Mouse (Mus musculus): ENCODE results near the gene Gm28308. TPM values are rescaled to one million over a fixed set of nuclear protein-coding genes. Genes with fewer than 3 reads are reported as not detected.

Gene Gm28308
- polyA plus RNA-seq, 1 experiment from 2014 or later = not detected

DNA sequence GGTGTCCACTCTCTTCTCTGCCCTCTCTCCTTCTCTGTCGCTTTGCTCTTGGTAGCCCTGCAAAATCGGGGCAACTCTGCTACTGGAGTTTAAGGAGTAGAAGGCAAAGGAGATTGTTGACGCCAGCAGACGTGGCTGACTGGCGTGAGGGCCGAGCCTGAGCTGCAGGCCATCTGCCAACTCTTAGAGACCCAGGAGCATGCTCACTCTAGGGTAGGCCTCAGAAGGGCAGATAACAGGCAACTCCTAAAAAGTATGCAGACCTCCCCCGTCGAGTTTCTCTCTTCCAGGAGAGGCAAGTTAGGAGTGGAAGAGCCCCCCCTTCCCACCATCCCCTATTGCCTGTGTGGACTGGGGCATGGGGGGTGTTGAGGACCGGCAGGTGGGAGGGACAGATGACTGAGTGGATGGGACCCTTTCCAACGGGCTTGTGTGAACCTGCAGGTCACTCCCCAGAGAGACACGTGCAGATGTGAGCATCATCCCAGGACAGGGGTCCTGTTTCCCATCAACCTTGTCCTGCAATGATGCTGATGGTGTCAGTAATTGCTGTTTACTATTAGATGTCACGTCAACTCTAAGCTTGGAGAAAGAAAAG, 53.9 kb downstream of the Gm28308 start:
- Histone ChIP-seq H3K27ac (peak overlapping the region; percentile 89), H3K4me1 (peaks cover 50% of the 10 kb centered on the region)
- WGBS = 4% methylated on average over 12 of the region's 12 CpGs

DNA sequence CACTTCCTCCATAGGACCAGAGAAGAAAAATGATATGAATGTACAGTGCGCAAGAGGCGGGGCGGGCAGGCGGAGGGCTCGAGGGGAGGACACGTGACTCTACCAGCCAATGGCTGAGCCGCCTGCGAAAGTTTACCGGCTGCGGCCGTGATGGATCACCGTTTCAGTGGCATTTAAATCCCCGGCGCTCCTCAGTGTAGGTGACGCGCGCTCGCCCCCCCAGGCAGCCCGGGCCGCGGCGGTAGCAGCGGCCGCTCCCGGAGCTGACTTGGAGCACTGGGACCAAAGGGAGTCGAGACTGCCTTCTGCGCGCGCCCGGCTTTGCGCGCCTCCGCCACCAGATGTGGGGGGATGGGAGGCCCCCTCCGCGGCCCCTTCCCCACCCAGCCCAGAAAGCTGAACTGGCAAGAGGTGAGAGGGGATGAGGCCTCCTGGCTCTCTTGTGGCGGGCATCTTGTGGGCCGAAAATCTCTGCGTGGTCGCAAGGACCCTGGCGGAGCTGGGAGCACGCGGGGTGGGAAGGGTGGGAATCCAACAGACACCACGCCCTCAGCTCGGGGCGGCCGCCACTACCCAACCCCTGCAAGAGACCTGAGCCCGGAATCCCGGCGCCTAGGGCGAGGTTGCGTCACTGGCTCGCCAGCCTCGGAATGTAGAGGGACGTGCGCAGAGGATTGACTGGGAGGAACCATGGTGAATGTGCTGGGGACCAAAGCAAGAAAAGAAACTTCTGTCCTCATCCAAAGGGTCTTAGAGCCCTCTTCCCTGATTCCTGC, 54.7 kb downstream of the Gm28308 start, which contains the start of gene Hoxa1:
Gene Hoxa1, minus strand, starts transcription at position 42 of the 776 bp plus-strand sequence.
- peak; percentile 91 for DNase-seq (ENCODE audit: low spot score)
- Histone ChIP-seq H3K4me3 (peak within 1 kb of the TSS; percentile 89), H3K36me3 (no peaks in the 10 kb centered on the region), H3K27ac (peak within 1 kb of the TSS; percentile 89), H3K27me3 (ENCODE audit: insufficient read depth, poor library complexity, severe bottlenecking) (peaks cover 98% of the 10 kb centered on the region), H3K4me1 (peaks cover 42% of the 10 kb centered on the region), H3K9me3 (no peaks in the 10 kb centered on the region)
- under 1% methylated on average over 54 of the region's 55 CpGs for WGBS

More for the DNA sequence above, 53.9 kb downstream of the Gm28308 start:
- H3K4me3 ChIP-seq = peak overlapping the region; percentile 89
- H3K27me3 ChIP-seq (ENCODE audit: insufficient read depth, poor library complexity, severe bottlenecking) = peaks cover 98% of the 10 kb centered on the region
- peak; percentile 78 for DNase-seq (ENCODE audit: low spot score)
- no peaks in the 10 kb centered on the region for H3K36me3 ChIP-seq
- H3K9me3 ChIP-seq = no peaks in the 10 kb centered on the region

DNA sequence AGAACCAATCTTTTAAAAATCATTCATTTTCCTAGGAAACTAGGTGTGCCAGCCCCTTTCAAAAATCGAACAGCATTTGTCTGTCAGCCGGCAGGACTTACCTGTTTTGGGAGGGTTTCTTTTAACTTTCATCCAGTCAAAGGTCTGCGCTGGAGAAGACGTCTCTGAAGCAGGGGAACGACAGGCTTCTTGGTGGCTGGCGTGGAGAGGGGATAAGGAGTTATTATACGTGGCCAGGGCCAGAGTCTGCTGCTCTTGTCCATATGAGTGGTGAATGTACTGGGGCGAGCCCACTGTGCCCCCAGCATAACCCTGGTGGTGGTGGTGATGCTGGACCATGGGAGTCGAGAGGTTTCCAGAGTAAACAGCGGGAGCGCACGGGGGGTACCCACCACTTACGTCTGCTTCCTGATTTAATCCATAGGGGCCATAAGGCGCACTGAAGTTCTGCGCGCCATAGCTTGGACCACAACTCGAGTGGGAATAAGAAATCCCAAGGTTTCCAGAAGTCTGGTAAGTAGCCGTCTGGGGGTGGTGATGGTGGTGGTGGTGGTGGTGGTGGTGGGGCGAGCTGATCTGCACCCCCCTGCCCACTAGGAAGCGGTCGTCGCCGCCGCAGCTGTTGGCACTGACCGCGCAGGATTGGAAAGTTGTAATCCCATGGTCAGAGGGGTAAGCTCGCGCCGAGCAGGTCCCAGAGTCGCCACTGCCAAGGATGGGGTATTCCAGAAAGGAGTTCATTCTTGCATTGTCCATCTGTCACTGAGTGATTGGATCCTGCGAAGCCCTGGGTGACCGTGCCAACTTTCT, 55.5 kb downstream of the Gm28308 start:
- peaks cover 98% of the 10 kb centered on the region for H3K27me3 ChIP-seq (ENCODE audit: insufficient read depth, poor library complexity, severe bottlenecking)
- no peaks in the 10 kb centered on the region for H3K36me3 ChIP-seq
- H3K4me1 ChIP-seq = peaks cover 42% of the 10 kb centered on the region
- H3K9me3 ChIP-seq = no peaks in the 10 kb centered on the region
- WGBS = 1% methylated on average over 32 of the region's 32 CpGs
- H3K27ac ChIP-seq = peak overlapping the region; percentile 29; the same call in 1 of the 2 replicates
- DNase-seq (ENCODE audit: low spot score) = no peak
- peak overlapping the region; percentile 89 for H3K4me3 ChIP-seq

DNA sequence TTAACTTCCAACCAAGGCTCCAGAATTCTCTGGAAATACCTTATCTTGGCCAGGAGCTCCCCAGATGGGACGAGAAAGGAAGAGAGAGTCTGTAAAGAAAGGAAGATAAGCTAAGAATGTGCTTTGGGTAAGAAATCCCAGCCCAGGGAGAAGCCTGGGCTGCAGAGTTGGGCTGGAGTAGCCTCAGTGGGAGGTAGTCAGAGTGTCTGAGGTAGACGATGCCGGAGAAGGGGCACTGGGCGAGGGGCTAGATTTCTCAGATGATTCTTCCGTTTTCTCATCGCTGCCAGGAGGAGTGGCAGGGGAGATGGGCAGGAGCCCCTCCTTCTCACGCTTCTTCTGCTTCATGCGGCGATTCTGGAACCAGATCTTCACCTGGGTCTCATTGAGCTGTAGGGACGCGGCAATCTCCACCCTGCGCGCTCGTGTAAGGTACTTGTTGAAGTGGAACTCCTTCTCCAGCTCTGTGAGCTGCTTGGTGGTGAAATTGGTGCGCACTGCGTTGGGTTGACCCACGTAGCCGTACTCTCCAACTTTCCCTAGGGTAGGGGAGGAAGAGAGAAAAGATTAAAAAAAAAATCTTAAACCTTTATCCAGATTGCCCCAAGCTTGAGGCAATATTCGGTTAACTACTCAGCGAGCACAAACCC, 56.5 kb downstream of the Gm28308 start:
- Histone ChIP-seq H3K27ac (no peak overlapping the region), H3K27me3 (ENCODE audit: insufficient read depth, poor library complexity, severe bottlenecking) (peaks cover 100% of the 10 kb centered on the region), H3K4me3 (peak overlapping the region; percentile 89), H3K9me3 (no peaks in the 10 kb centered on the region), H3K36me3 (no peaks in the 10 kb centered on the region), H3K4me1 (peaks cover 42% of the 10 kb centered on the region)
- WGBS = 1% methylated on average over 20 of the region's 20 CpGs
- DNase-seq (ENCODE audit: low spot score) = no peak

DNA sequence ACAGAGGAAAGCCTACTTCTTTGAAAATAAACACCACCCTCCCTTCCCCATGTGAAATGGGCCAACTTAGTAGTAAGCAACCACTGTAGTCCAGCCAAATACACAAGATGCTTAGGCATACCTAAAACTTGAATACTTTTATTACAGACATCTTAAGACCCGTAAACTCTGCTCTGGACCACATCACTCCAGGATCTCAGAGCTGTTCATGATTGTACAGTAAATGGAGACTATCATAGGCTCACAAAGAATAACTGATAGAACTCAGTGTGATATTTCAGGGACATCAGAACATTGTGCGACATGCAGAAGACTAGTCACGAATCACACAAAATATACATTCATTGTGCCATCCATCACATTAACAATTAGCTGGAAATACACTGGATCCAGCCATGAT, 57.7 kb downstream of the Gm28308 start:
- Histone ChIP-seq H3K27me3 (ENCODE audit: insufficient read depth, poor library complexity, severe bottlenecking) (peaks cover 100% of the 10 kb centered on the region), H3K4me1 (peaks cover 42% of the 10 kb centered on the region), H3K27ac (no peak overlapping the region), H3K4me3 (no peak overlapping the region), H3K36me3 (no peaks in the 10 kb centered on the region), H3K9me3 (no peaks in the 10 kb centered on the region)
- no peak for DNase-seq (ENCODE audit: low spot score)
- 57% methylated on average over 3 of the region's 3 CpGs for WGBS

DNA sequence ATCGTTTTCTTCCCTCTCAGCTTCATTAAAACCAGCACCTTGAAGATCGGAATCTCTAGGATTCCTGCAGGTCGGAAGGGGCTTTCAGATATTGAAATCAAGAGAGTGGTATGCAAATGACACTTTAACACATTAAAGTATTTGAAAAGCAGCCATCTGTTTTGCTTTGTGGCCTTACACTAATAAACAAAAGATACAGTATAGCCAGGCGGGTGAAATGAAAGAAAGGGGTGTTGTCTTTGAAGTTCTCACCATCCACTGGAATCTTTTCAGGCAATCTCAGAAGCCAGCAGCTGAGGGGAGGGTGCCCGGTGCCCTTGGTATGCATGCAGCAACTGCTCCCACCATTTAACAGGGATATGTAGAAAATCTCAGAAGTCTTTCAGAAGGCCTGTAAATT, 59.1 kb downstream of the Gm28308 start:
- peaks cover 31% of the 10 kb centered on the region for H3K4me1 ChIP-seq
- H3K36me3 ChIP-seq = no peaks in the 10 kb centered on the region
- H3K27me3 ChIP-seq (ENCODE audit: insufficient read depth, poor library complexity, severe bottlenecking) = peaks cover 100% of the 10 kb centered on the region
- 17% methylated on average over 5 of the region's 5 CpGs for WGBS
- peak; percentile 59 for DNase-seq (ENCODE audit: low spot score)
- H3K9me3 ChIP-seq = no peaks in the 10 kb centered on the region
- H3K4me3 ChIP-seq = no peak overlapping the region
- no peak overlapping the region for H3K27ac ChIP-seq

DNA sequence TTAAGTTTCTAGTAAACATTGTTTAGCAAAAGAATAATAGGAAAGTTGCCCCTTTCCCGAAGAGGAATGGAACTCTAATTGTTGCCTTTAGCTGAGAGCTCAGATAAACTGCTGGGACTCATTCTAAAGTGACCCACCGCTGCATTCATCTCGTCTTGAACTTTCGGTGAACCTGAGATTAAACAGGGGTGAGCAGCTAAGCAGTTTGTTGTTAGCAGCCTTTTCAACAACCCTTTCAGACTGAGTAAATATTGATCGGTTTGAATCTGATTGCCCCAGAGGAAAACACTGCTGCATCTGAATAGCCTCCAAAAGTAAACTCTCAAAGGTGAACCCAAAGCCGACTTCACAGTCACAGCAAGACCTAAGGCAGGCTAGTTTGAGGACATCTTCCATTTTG, 59.9 kb downstream of the Gm28308 start:
- Histone ChIP-seq H3K9me3 (no peaks in the 10 kb centered on the region), H3K27me3 (ENCODE audit: insufficient read depth, poor library complexity, severe bottlenecking) (peaks cover 92% of the 10 kb centered on the region), H3K4me1 (peaks cover 23% of the 10 kb centered on the region), H3K4me3 (no peak overlapping the region), H3K36me3 (no peaks in the 10 kb centered on the region), H3K27ac (no peak overlapping the region)
- 2% methylated on average over 6 of the region's 6 CpGs for WGBS
- DNase-seq (ENCODE audit: low spot score) = no peak

DNA sequence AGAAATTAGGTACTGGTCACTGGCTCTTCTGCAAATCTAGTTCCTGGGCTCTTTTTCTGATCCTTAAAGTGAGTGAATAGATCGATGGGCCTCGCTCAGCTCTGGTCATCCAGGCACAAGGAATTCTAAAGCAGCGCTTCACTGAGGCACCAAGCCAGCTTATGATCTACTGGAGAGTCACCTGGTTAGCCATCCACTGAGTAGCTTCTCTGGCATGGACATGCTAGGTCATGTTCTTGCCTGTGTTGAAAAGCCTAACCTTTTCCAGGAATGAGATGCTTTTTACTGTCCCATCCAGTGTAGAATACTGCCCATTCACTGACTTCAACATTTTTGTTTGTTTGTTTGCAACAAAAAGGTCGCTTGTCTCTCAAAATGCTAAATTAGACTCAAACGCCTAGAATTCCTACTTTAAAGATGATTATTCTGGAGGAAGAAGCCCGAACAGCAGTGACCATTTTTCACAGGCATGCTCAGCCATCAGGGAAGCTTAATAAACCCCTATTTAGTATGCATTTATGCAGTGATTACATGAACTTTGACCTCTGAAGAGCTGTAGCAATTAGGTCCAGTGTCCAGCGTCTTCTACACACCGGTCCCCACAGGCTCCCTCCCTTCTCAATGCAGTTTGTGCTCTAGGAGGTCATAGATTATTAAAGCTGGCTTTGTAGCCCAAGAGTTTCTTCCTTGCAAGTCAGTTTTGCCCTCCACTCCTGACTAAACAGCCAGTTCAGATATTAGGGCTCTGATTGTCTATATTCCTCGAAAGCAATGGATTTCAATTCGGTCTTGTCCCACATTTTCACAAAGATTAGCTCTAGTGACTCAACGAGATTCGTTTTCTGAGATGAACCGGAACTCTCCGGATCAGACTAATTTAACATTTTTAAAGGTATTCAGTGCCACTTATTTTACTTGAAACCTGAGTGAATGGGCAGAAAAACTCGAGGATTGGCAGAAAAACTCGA, 60.6 kb downstream of the Gm28308 start:
- H3K4me1 ChIP-seq = peaks cover 16% of the 10 kb centered on the region
- no peak overlapping the region for H3K4me3 ChIP-seq
- WGBS = 8% methylated on average over 16 of the region's 16 CpGs
- no peaks in the 10 kb centered on the region for H3K9me3 ChIP-seq
- H3K27me3 ChIP-seq (ENCODE audit: insufficient read depth, poor library complexity, severe bottlenecking) = peaks cover 92% of the 10 kb centered on the region
- no peaks in the 10 kb centered on the region for H3K36me3 ChIP-seq
- DNase-seq (ENCODE audit: low spot score) = no peak
- no peak overlapping the region for H3K27ac ChIP-seq

DNA sequence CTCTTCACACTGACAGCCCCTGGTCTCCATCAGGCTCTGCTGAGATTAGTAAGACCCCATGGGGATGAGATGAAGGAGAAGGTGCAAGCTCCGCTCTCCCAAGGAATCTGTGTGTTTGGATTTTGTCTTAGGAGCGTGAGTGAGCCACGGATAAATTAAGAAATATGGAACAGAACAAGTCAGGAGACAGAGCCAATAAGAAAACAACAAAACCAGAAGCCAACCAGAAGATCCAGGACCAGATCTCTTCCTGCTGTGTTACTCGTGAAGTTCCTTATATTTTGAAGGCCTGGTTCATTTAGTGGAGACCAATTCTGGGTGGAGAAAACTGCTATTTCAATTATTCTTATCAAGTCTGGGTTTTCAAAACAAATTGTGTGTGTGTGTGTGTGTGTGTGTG, 61.6 kb downstream of the Gm28308 start:
- H3K4me1 ChIP-seq = peaks cover 8% of the 10 kb centered on the region
- H3K4me3 ChIP-seq = no peak overlapping the region
- H3K27ac ChIP-seq = no peak overlapping the region
- 10% methylated on average over 4 of the region's 4 CpGs for WGBS
- H3K27me3 ChIP-seq (ENCODE audit: insufficient read depth, poor library complexity, severe bottlenecking) = peaks cover 92% of the 10 kb centered on the region
- H3K36me3 ChIP-seq = no peaks in the 10 kb centered on the region
- H3K9me3 ChIP-seq = no peaks in the 10 kb centered on the region
- no peak for DNase-seq (ENCODE audit: low spot score)

DNA sequence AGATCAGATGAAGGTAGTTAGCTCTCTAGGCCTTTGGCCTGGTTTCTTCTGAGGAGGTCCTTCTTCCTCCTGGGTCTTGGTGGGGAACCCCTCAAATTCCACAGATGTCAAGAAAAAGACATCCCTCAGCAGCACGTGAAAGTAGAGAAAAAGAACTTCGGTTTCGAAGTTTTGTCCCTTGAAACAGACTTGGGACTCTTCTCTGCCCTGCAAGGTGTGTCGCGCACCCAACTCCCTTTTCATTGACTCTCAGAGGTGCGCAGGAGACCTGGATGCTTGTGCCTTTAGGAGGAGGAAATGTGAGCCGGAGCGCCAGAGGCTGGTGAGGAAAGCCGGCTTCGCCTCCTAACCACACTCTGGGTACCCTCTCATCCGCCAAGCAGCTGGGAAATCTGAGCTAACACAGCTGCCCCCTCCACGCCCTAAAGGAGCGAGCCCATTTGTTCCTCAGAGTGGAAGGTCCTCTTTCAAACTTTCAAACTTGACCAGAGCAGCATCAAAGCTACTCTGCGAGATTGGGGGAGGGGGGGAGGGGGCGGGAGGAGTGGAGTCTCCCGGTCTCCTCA, 62.7 kb downstream of the Gm28308 start:
- H3K9me3 ChIP-seq = no peaks in the 10 kb centered on the region
- no peak for DNase-seq (ENCODE audit: low spot score)

DNA sequence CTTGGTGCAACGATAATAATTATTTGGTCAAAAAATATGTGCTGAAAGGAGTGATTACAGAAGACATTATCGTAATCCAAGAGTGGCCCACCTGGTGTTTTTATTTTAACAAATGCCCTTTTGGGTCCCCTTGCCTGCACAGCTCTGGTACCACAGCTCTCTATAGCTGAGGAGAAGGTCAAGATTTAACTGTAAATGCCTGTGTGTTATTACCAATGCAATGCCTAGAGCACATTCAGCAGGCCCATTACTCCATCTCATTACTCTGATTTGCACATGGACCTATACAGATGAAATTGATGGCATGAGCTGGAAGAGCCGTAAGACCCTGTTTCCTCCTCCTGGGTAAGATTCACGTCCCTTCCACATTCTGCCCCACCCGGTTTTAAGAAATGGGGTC, 74.0 kb downstream of the Gm28308 start:
- Histone ChIP-seq H3K4me1 (0 out of 2 replicates have a peak, but pooled peaks cover 4% of the 10 kb centered on the region), H3K4me3 (no peak overlapping the region), H3K27me3 (ENCODE audit: insufficient read depth, poor library complexity, severe bottlenecking) (peaks cover 6% of the 10 kb centered on the region; the same call in 1 of the 2 replicates), H3K27ac (no peak overlapping the region), H3K9me3 (no peaks in the 10 kb centered on the region), H3K36me3 (no peaks in the 10 kb centered on the region)
- DNase-seq (ENCODE audit: low spot score) = no peak
- 82% methylated on average over 5 of the region's 5 CpGs for WGBS

More for the DNA sequence above, 62.7 kb downstream of the Gm28308 start:
- Histone ChIP-seq H3K27ac (no peak overlapping the region), H3K27me3 (ENCODE audit: insufficient read depth, poor library complexity, severe bottlenecking) (peaks cover 91% of the 10 kb centered on the region), H3K4me3 (no peak overlapping the region), H3K36me3 (no peaks in the 10 kb centered on the region), H3K4me1 (peaks cover 5% of the 10 kb centered on the region; the same call in 1 of the 2 replicates)
- WGBS = 4% methylated on average over 16 of the region's 16 CpGs

Measured in heart, embryonic 10.5 days (tissue).